Mouse (Mus musculus): ENCODE measurements around the gene Gm21671. TPM values are rescaled to one million over a fixed set of nuclear protein-coding genes. Genes with fewer than 3 reads are reported as not detected.
"Not testable (repeated sequence)": the region's sequence is repeated elsewhere in the genome, so short reads cannot be mapped to it uniquely, and the experiment has no call there.

The Gm21671 gene
- total RNA-seq (2021): not detected
- polyA plus RNA-seq (2012; rRNA removed): not detected in 2 replicates
- long read RNA-seq: 0 reads

GRCm38 (mm10) chr5:25954317-25954716, at the start of gene Gm21671:
Gene Gm21671, minus strand, starts transcription at chr5:25954417.
- not testable (repeated sequence) for DNase-seq

GRCm38 (mm10) chr5:25988550-25988949, 34.3 kb upstream of the Gm21671 start, which contains the start of gene Gm21698:
Gene Gm21698, minus strand, starts transcription at chr5:25988650.
- DNase-seq: not testable (repeated sequence)

GRCm38 (mm10) chr5:25972563-25972962, 18.3 kb upstream of the Gm21671 start, which contains the start of gene Gm21680:
Gene Gm21680, minus strand, starts transcription at chr5:25972663.
- not testable (repeated sequence) for DNase-seq

- not testable (repeated sequence) for DNase-seq
These were observed 2.8 kb upstream of the Gm21671 start for GRCm38 (mm10) chr5:25957050-25957449.

GRCm38 (mm10) chr5:25956611-25957010, 2.4 kb upstream of the Gm21671 start:
- peak; percentile 28 for DNase-seq

- DNase-seq: not testable (repeated sequence)
These were observed 8.8 kb downstream of the Gm21671 start for GRCm38 (mm10) chr5:25945391-25945790.

- DNase-seq: not testable (repeated sequence)
These were observed 11.9 kb downstream of the Gm21671 start, which contains the start of gene Gm21663 for GRCm38 (mm10) chr5:25942281-25942680. Gene Gm21663, minus strand, starts transcription at chr5:25942381.

Other genes starting within 250 kb of the Gm21671 start
- gene Xrcc2, start 248.6 kb downstream of the Gm21671 start, total RNA-seq (2021): 1 to 10 TPM; 2.6 to 4.8 TPM
- 2.5 and 3.0 TPM in 2 replicates for gene Xrcc2, start 248.6 kb downstream of the Gm21671 start, polyA plus RNA-seq (2012; rRNA removed)
- 1 to 10 TPM; 6.2 to 9.3 TPM for gene Actr3b, start 194.4 kb downstream of the Gm21671 start, total RNA-seq (2021)
- 1.7 and 1.8 TPM in 2 replicates for gene Actr3b, start 194.4 kb downstream of the Gm21671 start, polyA plus RNA-seq (2012; rRNA removed)
- under 1 TPM in 1 of 2 experiments, not detected in 1; 0.17 TPM for gene Gm21663, start 12.0 kb downstream of the Gm21671 start, total RNA-seq (2021)
- not detected in 2 replicates for gene Gm21663, start 12.0 kb downstream of the Gm21671 start, polyA plus RNA-seq (2012; rRNA removed)
- gene Gm21680, start 18.2 kb upstream of the Gm21671 start, total RNA-seq (2021): not detected
- not detected in 2 replicates for gene Gm21680, start 18.2 kb upstream of the Gm21671 start, polyA plus RNA-seq (2012; rRNA removed)
- gene Gm21698, start 34.2 kb upstream of the Gm21671 start, total RNA-seq (2021): not detected
- not detected in 2 replicates for gene Gm21698, start 34.2 kb upstream of the Gm21671 start, polyA plus RNA-seq (2012; rRNA removed)
- gene Gm1979, start 50.4 kb upstream of the Gm21671 start, total RNA-seq (2021): not detected
- gene Gm1979, start 50.4 kb upstream of the Gm21671 start, polyA plus RNA-seq (2012; rRNA removed): not detected in 2 replicates
- not detected for gene Gm5862, start 68.5 kb upstream of the Gm21671 start, total RNA-seq (2021)
- not detected in 2 replicates for gene Gm5862, start 68.5 kb upstream of the Gm21671 start, polyA plus RNA-seq (2012; rRNA removed)
- not detected for gene Speer4a, start 85.1 kb upstream of the Gm21671 start, total RNA-seq (2021)
- not detected in 2 replicates for gene Speer4a, start 85.1 kb upstream of the Gm21671 start, polyA plus RNA-seq (2012; rRNA removed)
- gene Gm7347, start 104.2 kb upstream of the Gm21671 start, total RNA-seq (2021): not detected
- not detected in 2 replicates for gene Gm7347, start 104.2 kb upstream of the Gm21671 start, polyA plus RNA-seq (2012; rRNA removed)
- gene Gm10471, start 134.9 kb upstream of the Gm21671 start, total RNA-seq (2021): not detected
- not detected in 2 replicates for gene Gm10471, start 134.9 kb upstream of the Gm21671 start, polyA plus RNA-seq (2012; rRNA removed)
- not detected for gene 5031410I06Rik, start 150.9 kb upstream of the Gm21671 start, total RNA-seq (2021)
- gene 5031410I06Rik, start 150.9 kb upstream of the Gm21671 start, polyA plus RNA-seq (2012; rRNA removed): not detected in 2 replicates
- gene Gm10220, start 167.0 kb upstream of the Gm21671 start, total RNA-seq (2021): not detected
- not detected in 2 replicates for gene Gm10220, start 167.0 kb upstream of the Gm21671 start, polyA plus RNA-seq (2012; rRNA removed)

Data from adrenal gland, adult 2 months (tissue).